Mouse (Mus musculus) heart, postnatal 0 days (tissue): ENCODE results near the gene Ttc23.

Experiments used
- CTCF ChIP-seq: IDR thresholded peaks from 2 replicates; pipeline ENCODE4 v1.5.1; 2016; ENCODE audit warnings: antibody characterized with exemption, control low read depth, low read depth
- EP300 ChIP-seq: IDR thresholded peaks from 2 replicates; pipeline ENCODE4 v1.6.1; 2016; ENCODE audit warnings: antibody characterized with exemption, low read depth

- TF ChIP-seq CTCF: no peak
- no peak for TF ChIP-seq EP300
Observed at GRCm38 (mm10) chr7:67728809-67729208, 81.6 kb downstream of the Ttc23 start.
